In the genomic region with DNA sequence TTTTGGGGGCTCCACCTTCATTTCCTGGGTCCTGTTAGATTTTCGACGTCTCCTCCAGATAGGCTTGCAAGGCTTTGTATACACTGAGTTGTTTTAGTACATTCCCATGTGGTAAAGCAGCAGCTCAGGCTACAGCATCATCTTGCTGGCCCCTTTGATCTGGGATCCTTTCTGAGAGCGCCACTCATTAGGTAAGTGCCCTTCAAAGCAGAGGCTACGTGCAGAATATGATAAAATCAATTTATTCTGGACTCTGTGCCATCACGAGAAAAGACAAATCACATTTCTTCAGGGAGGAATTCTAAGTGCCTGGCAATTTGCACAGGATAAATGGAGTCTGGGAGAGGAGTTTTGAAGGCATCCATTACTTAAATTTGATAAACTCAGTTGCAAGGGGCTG, we compare ENCODE assay signal across 28 mouse cellular contexts.
A peak's percentile ranks its signal among the peaks of the same experiment; 100 is the strongest.
DNase-seq lines count a peak whose midpoint lies in the region; ATAC-seq and TF ChIP-seq lines count a peak whose summit lies in the region.
"Had no signal": no experiment of that assay in that cellular context is flagged by ENCODE, and none has a peak within 500 bp of the region (broad histone marks: within the 10 kb centered on the region; RNA-seq: fewer than 3 reads in every experiment).

No protein-coding gene starts in this region.

- H3K9ac ChIP-seq in intestine, postnatal 0 days (ENCODE audit: low read depth, low read length) = no peak overlapping the region
- H3K9ac ChIP-seq: embryonic facial prominence, embryonic 12.5 days; embryonic facial prominence, embryonic 15.5 days; forebrain, postnatal 0 days; heart, embryonic 12.5 days; heart, embryonic 15.5 days; hindbrain, embryonic 14.5 days had no signal

- H3K4me2 ChIP-seq in intestine, postnatal 0 days (replicated peaks; ENCODE audit: low read depth) = no peak overlapping the region
- H3K4me2 ChIP-seq: embryonic facial prominence, embryonic 12.5 days; embryonic facial prominence, embryonic 15.5 days; heart, embryonic 12.5 days; heart, embryonic 15.5 days; hindbrain, embryonic 14.5 days had no signal

- no peak overlapping the region for H3K4me3 ChIP-seq in intestine, postnatal 0 days (ENCODE audit: low read depth, low read length)
- H3K4me3 ChIP-seq: embryonic facial prominence, embryonic 12.5 days; embryonic facial prominence, embryonic 15.5 days; gastrocnemius, adult 2 months; heart, embryonic 12.5 days; heart, embryonic 15.5 days had no signal

- WGBS in intestine, postnatal 0 days = 57% methylated on average over 5 of the region's 5 CpGs

- TF ChIP-seq POLR2A in brain, embryonic 14.5 days (IDR thresholded peaks at IDR 0.05; ENCODE audit: borderline replicate concordance, extremely low read depth, insufficient read depth, insufficient read length, poor library complexity, severe bottlenecking) = no peak

- no peaks in the 10 kb centered on the region for H3K9me3 ChIP-seq in intestine, postnatal 0 days (ENCODE audit: control insufficient read depth)
- H3K9me3 ChIP-seq: embryonic facial prominence, embryonic 12.5 days; embryonic facial prominence, embryonic 15.5 days; heart, embryonic 12.5 days; heart, embryonic 15.5 days had no signal

- H3K4me1 ChIP-seq in intestine, postnatal 0 days (replicated peaks; ENCODE audit: control insufficient read depth, insufficient read depth, low read length) = no peaks in the 10 kb centered on the region
- H3K4me1 ChIP-seq: embryonic facial prominence, embryonic 12.5 days; embryonic facial prominence, embryonic 15.5 days; heart, embryonic 15.5 days had no signal

- H3K27me3 ChIP-seq in intestine, postnatal 0 days (replicated peaks; ENCODE audit: control insufficient read depth, insufficient read depth, low read length) = no peaks in the 10 kb centered on the region
- H3K27me3 ChIP-seq: embryonic facial prominence, embryonic 12.5 days; embryonic facial prominence, embryonic 15.5 days; heart, embryonic 12.5 days; heart, embryonic 15.5 days; Patski had no signal

- ATAC-seq in intestine, postnatal 0 days = no peak
- ATAC-seq: forebrain, embryonic 14.5 days; forebrain, postnatal 0 days; hindbrain, postnatal 0 days; inflammation-experienced regulatory T-cells, adult 6 months; intestine, embryonic 16.5 days; Patski had no signal

- TF ChIP-seq CTCF in brain, embryonic 14.5 days (IDR thresholded peaks at IDR 0.05; ENCODE audit: borderline replicate concordance, extremely low read depth, insufficient read depth, insufficient read length) = no peak
- no peak for TF ChIP-seq CTCF in intestine, postnatal 0 days (IDR thresholded peaks at IDR 0.05; ENCODE audit: low read depth)

- peak; percentile 27 for DNase-seq in heart, adult 11 months
- no peak for DNase-seq in heart, postnatal 4 days
- DNase-seq in MN1 (ENCODE audit: low spot score) = peak; percentile 18
- peak; percentile 60 for DNase-seq in brain, embryonic 14.5 days (ENCODE audit: low read depth)
- DNase-seq in mesoderm, embryonic 11.5 days (ENCODE audit: low read depth, low spot score) = peak; percentile 19
- DNase-seq: adrenal gland, postnatal 10 days; adrenal gland, postnatal 36 days; cerebellum, adult 11 months; cerebellum, adult 2 months; cerebellum, adult 9-11 months; cerebellum, postnatal 25 days; forebrain, postnatal 0 days; gastrocnemius, adult 2 months; gastrocnemius, postnatal 14 days; heart, adult 18-20 months; heart, postnatal 10 days; heart, postnatal 36 days had no signal

- no peaks in the 10 kb centered on the region for H3K36me3 ChIP-seq in intestine, postnatal 0 days (ENCODE audit: control insufficient read depth, insufficient read depth)
- H3K36me3 ChIP-seq: embryonic facial prominence, embryonic 12.5 days; embryonic facial prominence, embryonic 15.5 days; heart, embryonic 12.5 days; heart, embryonic 15.5 days had no signal

- no peak overlapping the region for H3K27ac ChIP-seq in intestine, postnatal 0 days (ENCODE audit: low read depth, low read length)
- H3K27ac ChIP-seq: embryonic facial prominence, embryonic 12.5 days; embryonic facial prominence, embryonic 15.5 days; gastrocnemius, adult 2 months; heart, embryonic 15.5 days; hindbrain, embryonic 14.5 days; hindbrain, postnatal 0 days had no signal
